Mouse (Mus musculus) liver, embryonic 11.5 days (tissue): ENCODE results near the gene Hist1h2ab. TPM values are rescaled to one million over a fixed set of nuclear protein-coding genes. Genes with fewer than 3 reads are reported as not detected.
"Not testable (repeated sequence)": the region's sequence is repeated elsewhere in the genome, so short reads cannot be mapped to it uniquely, and the experiment has no call there.

ENCODE experiments used
- ATAC-seq: fragments of 200-750 bp; cut with Nextera tagmentation; replicated peaks from 2 replicates; pipeline ENCODE4 v1.8.0; 2017; ENCODE audit warnings: moderate number of reproducible peaks, mild to moderate bottlenecking, moderate TSS enrichment, moderate library complexity; ENCODE audit not compliant: low FRiP score
- DNase-seq: peaks from one replicate; pipeline ENCODE4 v3.0.0-alpha.2; 2017; ENCODE audit warnings: low spot score
- H3K27ac ChIP-seq: fragments of 300-500 bp; sonication (generic); 2 replicates; pipeline ENCODE4 v1.5.1; 2014; ENCODE audit warnings: mild to moderate bottlenecking, low read depth, low read length, control low read depth
- H3K27me3 ChIP-seq: fragments of 300-500 bp; sonication (generic); replicated peaks from 2 replicates; pipeline ENCODE4 v1.6.1; 2014; ENCODE audit warnings: low read length, mixed read lengths; ENCODE audit not compliant: control insufficient read depth, insufficient read depth
- H3K36me3 ChIP-seq: fragments of 300-500 bp; sonication (generic); 2 replicates; pipeline ENCODE4 v1.6.1; 2014; ENCODE audit warnings: mild to moderate bottlenecking, low read length, moderate library complexity, mixed read lengths; ENCODE audit not compliant: control insufficient read depth, insufficient read depth
- H3K4me1 ChIP-seq: fragments of 300-500 bp; sonication (generic); replicated peaks from 2 replicates; pipeline ENCODE4 v1.6.1; 2014; ENCODE audit warnings: low read length, mixed read lengths; ENCODE audit not compliant: control insufficient read depth, insufficient read depth
- H3K4me2 ChIP-seq: fragments of 300-500 bp; sonication (generic); 2 replicates; pipeline ENCODE4 v1.6.1; 2014; ENCODE audit warnings: mild to moderate bottlenecking, control low read depth, moderate library complexity
- H3K4me3 ChIP-seq: fragments of 300-500 bp; sonication (generic); 2 replicates; pipeline ENCODE4 v1.5.1; 2014; ENCODE audit warnings: low read depth, low read length, control low read depth
- H3K9ac ChIP-seq: fragments of 300-500 bp; sonication (generic); 2 replicates; pipeline ENCODE4 v1.6.1; 2014; ENCODE audit warnings: low read depth, low read length, control low read depth
- H3K9me3 ChIP-seq: fragments of 300-500 bp; sonication (generic); 2 replicates; pipeline ENCODE4 v1.6.1; 2016; ENCODE audit warnings: low read length, inconsistent platforms, mixed read lengths; ENCODE audit not compliant: control insufficient read depth
- WGBS: fragments of 180-500 bp; shearing (Covaris S2); extraction: QIAGEN DNeasy Blood & Tissue Kit; methylation state at CpG from one replicate; pipeline ENCODE4 v1.1.7; 2014; 5-methylcytosine and 5-hydroxymethylcytosine counted together
- polyA plus RNA-seq: library from polyadenylated mRNA; unstranded; fragments of >200 nt; fragmentation: Nextera tagmentation; extraction: Ambion mirVana; gene quantifications from 2 replicates; pipeline ENCODE4 v1.2.1, GENCODE M21; 2014

Hist1h2ab gene
- 38.5 and 42.1 TPM in 2 replicates for polyA plus RNA-seq

GRCm38 (mm10) chr13:23750839-23751477 lies at the start of gene Hist1h2ab:
TSS of gene Hist1h2ab (plus strand) at chr13:23751126.
- not testable (repeated sequence) for H3K9me3 ChIP-seq, H3K36me3 ChIP-seq, H3K27me3 ChIP-seq
- peak within 1 kb of the TSS; percentile 84 for H3K9ac ChIP-seq
- ATAC-seq (peak; percentile 44), DNase-seq (peak; percentile 82)
- under 1% methylated on average over 25 of the region's 47 CpGs for WGBS
- H3K4me2 ChIP-seq, result peak within 1 kb of the TSS; percentile 58
- H3K4me3 ChIP-seq, result peak within 1 kb of the TSS; percentile 43
- H3K27ac ChIP-seq, result peak within 1 kb of the TSS; percentile 94
- H3K4me1 ChIP-seq, result peaks cover 15% of the 10 kb centered on the region

- Histone ChIP-seq H3K4me1 (peaks cover 11% of the 10 kb centered on the region), H3K4me2 (no peak overlapping the region), H3K36me3 (no peaks in the 10 kb centered on the region), H3K9ac (no peak overlapping the region), H3K9me3 (no peaks in the 10 kb centered on the region), H3K4me3 (no peak overlapping the region), H3K27ac (no peak overlapping the region), H3K27me3 (no peaks in the 10 kb centered on the region)
- DNase-seq, result no peak
- no peak for ATAC-seq
- 61% methylated on average over 4 of the region's 4 CpGs for WGBS
Measured at GRCm38 (mm10) chr13:23702220-23702619, 48.7 kb upstream of the Hist1h2ab start.

GRCm38 (mm10) chr13:23702801-23703200 lies 48.1 kb upstream of the Hist1h2ab start:
- not testable (repeated sequence) for H3K9me3 ChIP-seq, H3K27ac ChIP-seq, H3K27me3 ChIP-seq, DNase-seq, ATAC-seq, H3K9ac ChIP-seq, H3K4me3 ChIP-seq, H3K4me2 ChIP-seq, H3K36me3 ChIP-seq
- peaks cover 11% of the 10 kb centered on the region for H3K4me1 ChIP-seq
- WGBS, result 90% methylated on average over 2 of the region's 2 CpGs

GRCm38 (mm10) chr13:23705751-23706356 lies 45.1 kb upstream of the Hist1h2ab start:
- H3K4me3 ChIP-seq, result no peak overlapping the region
- peaks cover 8% of the 10 kb centered on the region for H3K4me1 ChIP-seq
- H3K4me2 ChIP-seq, result no peak overlapping the region
- ATAC-seq (no peak), DNase-seq (peak; percentile 27)
- H3K9ac ChIP-seq, result no peak overlapping the region
- 0 out of 2 replicates have a peak, but pooled peaks cover 4% of the 10 kb centered on the region for H3K27me3 ChIP-seq
- no peak overlapping the region for H3K27ac ChIP-seq
- H3K9me3 ChIP-seq, result no peaks in the 10 kb centered on the region
- no peaks in the 10 kb centered on the region for H3K36me3 ChIP-seq
- 81% methylated on average over 7 of the region's 7 CpGs for WGBS

- H3K27ac ChIP-seq, result no peak overlapping the region
- H3K4me2 ChIP-seq, result no peak overlapping the region
- no peak for ATAC-seq
- no peak for DNase-seq
- H3K27me3 ChIP-seq, result 0 out of 2 replicates have a peak, but pooled peaks cover 4% of the 10 kb centered on the region
- H3K4me1 ChIP-seq, result peaks cover 5% of the 10 kb centered on the region
- H3K9me3 ChIP-seq, result no peaks in the 10 kb centered on the region
- no peak overlapping the region for H3K4me3 ChIP-seq
- H3K36me3 ChIP-seq, result no peaks in the 10 kb centered on the region
- 88% methylated on average over 12 of the region's 12 CpGs for WGBS
- H3K9ac ChIP-seq, result no peak overlapping the region
Measured at GRCm38 (mm10) chr13:23706771-23707170, 44.2 kb upstream of the Hist1h2ab start.

- Histone ChIP-seq H3K9ac (no peak overlapping the region), H3K4me2 (no peak overlapping the region), H3K9me3 (no peaks in the 10 kb centered on the region), H3K36me3 (no peaks in the 10 kb centered on the region), H3K4me3 (no peak overlapping the region), H3K27ac (no peak overlapping the region), H3K27me3 (0 out of 2 replicates have a peak, but pooled peaks cover 4% of the 10 kb centered on the region), H3K4me1 (peaks cover 5% of the 10 kb centered on the region)
- 77% methylated on average over 4 of the region's 4 CpGs for WGBS
- ATAC-seq (no peak), DNase-seq (peak; percentile 25)
Measured at GRCm38 (mm10) chr13:23708041-23708440, 42.9 kb upstream of the Hist1h2ab start.

- H3K4me1 ChIP-seq, result peaks cover 5% of the 10 kb centered on the region
- no peak for ATAC-seq
- H3K4me2 ChIP-seq, result no peak overlapping the region
- H3K9ac ChIP-seq, result no peak overlapping the region
- H3K9me3 ChIP-seq, result no peaks in the 10 kb centered on the region
- DNase-seq, result peak; percentile 16
- H3K27ac ChIP-seq, result no peak overlapping the region
- H3K4me3 ChIP-seq, result no peak overlapping the region
- H3K36me3 ChIP-seq, result no peaks in the 10 kb centered on the region
- 0 out of 2 replicates have a peak, but pooled peaks cover 4% of the 10 kb centered on the region for H3K27me3 ChIP-seq
- 74% methylated on average over 4 of the region's 4 CpGs for WGBS
Measured at GRCm38 (mm10) chr13:23708654-23709053, 42.3 kb upstream of the Hist1h2ab start.

GRCm38 (mm10) chr13:23709714-23710373 lies 41.1 kb upstream of the Hist1h2ab start:
- H3K27ac ChIP-seq, result no peak overlapping the region
- peak overlapping the region; percentile 71 for H3K4me2 ChIP-seq
- 38% methylated on average over 14 of the region's 15 CpGs for WGBS
- no peaks in the 10 kb centered on the region for H3K9me3 ChIP-seq
- no peak for ATAC-seq
- H3K27me3 ChIP-seq, result 0 out of 2 replicates have a peak, but pooled peaks cover 4% of the 10 kb centered on the region
- H3K36me3 ChIP-seq, result no peaks in the 10 kb centered on the region
- peaks cover 5% of the 10 kb centered on the region; the same call in 1 of the 2 replicates for H3K4me1 ChIP-seq
- H3K4me3 ChIP-seq, result peak overlapping the region; percentile 41
- no peak for DNase-seq
- peak overlapping the region; percentile 63 for H3K9ac ChIP-seq
